Mouse (Mus musculus) kidney, postnatal 10 days (tissue): ENCODE results near the gene B4galt3.

Experiments
- DNase-seq: peaks from one replicate; pipeline ENCODE4 v3.0.0; 2021; ENCODE audit warnings: mixed read lengths

B4galt3 gene

GRCm38 (mm10) chr1:171269848-171270572 is at the start of gene B4galt3:
Gene B4galt3 (plus strand): TSS chr1:171270328.
- DNase-seq: peak; percentile 99

GRCm38 (mm10) chr1:171220871-171221270 is 49.3 kb upstream of the B4galt3 start:
- peak; percentile 93 for DNase-seq

GRCm38 (mm10) chr1:171221281-171222193 is 48.6 kb upstream of the B4galt3 start:
- peak; percentile 45 for DNase-seq

GRCm38 (mm10) chr1:171222238-171223155 is 47.6 kb upstream of the B4galt3 start, which contains the start of gene Tomm40l:
Gene Tomm40l (minus strand): TSS chr1:171222514.
- DNase-seq: peak; percentile 93

GRCm38 (mm10) chr1:171223168-171223567 is 47.0 kb upstream of the B4galt3 start:
- DNase-seq: no peak

- peak; percentile 53 for DNase-seq
These were observed 46.3 kb upstream of the B4galt3 start for GRCm38 (mm10) chr1:171223796-171224195.

GRCm38 (mm10) chr1:171224857-171225256 is 45.3 kb upstream of the B4galt3 start, which contains the start of gene Apoa2:
Gene Apoa2 (plus strand): TSS chr1:171225054.
- no peak for DNase-seq

- no peak for DNase-seq
These were observed 43.3 kb upstream of the B4galt3 start for GRCm38 (mm10) chr1:171226780-171227179.

- DNase-seq: no peak
These were observed 42.2 kb upstream of the B4galt3 start for GRCm38 (mm10) chr1:171227879-171228278.

- DNase-seq: no peak
These were observed 40.4 kb upstream of the B4galt3 start for GRCm38 (mm10) chr1:171229750-171230149.

- DNase-seq: no peak
These were observed 39.9 kb upstream of the B4galt3 start for GRCm38 (mm10) chr1:171230215-171230614.

GRCm38 (mm10) chr1:171231844-171232243 is 38.3 kb upstream of the B4galt3 start:
- no peak for DNase-seq

GRCm38 (mm10) chr1:171232348-171232747 is 37.8 kb upstream of the B4galt3 start:
- DNase-seq: no peak

- DNase-seq: no peak
These were observed 37.1 kb upstream of the B4galt3 start for GRCm38 (mm10) chr1:171232800-171233730.

- DNase-seq: no peak
These were observed 36.0 kb upstream of the B4galt3 start, which contains the start of gene Fcer1g for GRCm38 (mm10) chr1:171234126-171234525. Gene Fcer1g (minus strand): TSS chr1:171234365.

GRCm38 (mm10) chr1:171234538-171234937 is 35.6 kb upstream of the B4galt3 start:
- no peak for DNase-seq

GRCm38 (mm10) chr1:171235791-171236190 is 34.3 kb upstream of the B4galt3 start:
- DNase-seq: no peak

- DNase-seq: no peak
These were observed 32.7 kb upstream of the B4galt3 start for GRCm38 (mm10) chr1:171237438-171237837.

GRCm38 (mm10) chr1:171238463-171238862 is 31.7 kb upstream of the B4galt3 start:
- peak; percentile 77 for DNase-seq

- DNase-seq: peak; percentile 73
These were observed 30.0 kb upstream of the B4galt3 start for GRCm38 (mm10) chr1:171239992-171240744.
